Mouse (Mus musculus): ENCODE results near the gene Polr1e.
"Not testable (repeated sequence)": the region's sequence is repeated elsewhere in the genome, so short reads cannot be mapped to it uniquely, and the experiment has no call there.

Polr1e gene

DNA sequence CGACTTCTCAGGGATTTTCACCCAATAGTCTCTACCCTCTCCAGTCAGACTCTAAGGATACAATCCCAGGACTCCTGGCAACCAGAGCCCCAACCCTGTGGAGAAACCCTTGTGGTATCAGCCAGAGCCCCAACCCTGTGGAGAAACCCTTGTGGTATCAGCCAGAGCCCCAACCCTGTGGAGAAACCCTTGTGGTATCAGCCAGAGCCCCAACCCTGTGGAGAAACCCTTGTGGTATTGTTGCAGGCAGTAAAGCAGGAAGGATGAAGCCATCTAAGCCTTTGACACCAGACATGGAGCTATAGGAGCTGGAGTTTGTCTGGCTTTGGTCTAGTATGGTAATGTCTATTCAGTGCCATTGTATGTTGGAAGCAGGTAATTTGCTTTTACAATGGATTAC, 45.5 kb downstream of the Polr1e start:
- DNase-seq = not testable (repeated sequence)

DNA sequence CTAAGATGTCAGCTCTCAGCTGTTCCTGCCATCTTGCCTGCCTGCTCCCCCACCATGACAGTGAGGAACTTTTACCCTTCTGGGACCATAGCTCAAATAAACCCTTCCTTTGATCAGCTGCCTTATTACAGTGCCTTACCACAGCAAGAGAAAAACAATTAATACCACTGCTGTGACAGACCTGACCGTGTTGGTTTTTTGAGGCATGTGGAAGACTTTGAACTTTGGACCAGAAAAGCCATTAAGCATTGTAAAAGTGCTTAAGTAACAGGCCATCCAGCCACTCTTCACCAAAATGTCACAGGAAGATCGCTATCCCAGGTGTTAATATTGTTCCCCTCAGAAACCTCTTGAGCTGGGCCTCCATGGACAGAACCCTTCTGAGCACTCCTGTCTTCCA, 46.2 kb downstream of the Polr1e start:
- peak; percentile 77 for DNase-seq

GRCm38 (mm10) chr4:45066036-45066730, 47.8 kb downstream of the Polr1e start:
- DNase-seq = no peak

DNA sequence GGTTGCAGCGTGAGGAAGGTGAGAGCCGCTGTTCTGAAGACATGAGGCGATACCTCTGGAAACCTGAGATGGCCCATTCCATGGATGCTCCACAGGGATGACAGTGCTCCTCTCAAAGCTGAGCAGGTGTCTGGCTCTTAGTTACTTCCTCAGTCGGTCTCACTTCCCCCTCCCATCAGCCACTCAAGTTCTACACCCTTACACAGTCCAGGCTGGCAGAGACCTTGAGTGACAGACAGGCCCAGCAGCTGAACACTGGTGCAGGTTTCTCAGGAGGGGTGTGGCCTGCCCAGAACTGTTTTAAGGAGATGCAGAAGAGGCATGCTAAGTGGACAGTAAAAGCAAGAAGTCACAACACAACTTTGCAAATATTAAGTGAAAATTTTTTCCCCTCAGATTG, 49.4 kb downstream of the Polr1e start:
- DNase-seq = no peak

- DNase-seq = peak; percentile 56
These were observed 54.0 kb downstream of the Polr1e start for GRCm38 (mm10) chr4:45072261-45072973.

GRCm38 (mm10) chr4:45073544-45073943, 55.2 kb downstream of the Polr1e start:
- DNase-seq = no peak

DNA sequence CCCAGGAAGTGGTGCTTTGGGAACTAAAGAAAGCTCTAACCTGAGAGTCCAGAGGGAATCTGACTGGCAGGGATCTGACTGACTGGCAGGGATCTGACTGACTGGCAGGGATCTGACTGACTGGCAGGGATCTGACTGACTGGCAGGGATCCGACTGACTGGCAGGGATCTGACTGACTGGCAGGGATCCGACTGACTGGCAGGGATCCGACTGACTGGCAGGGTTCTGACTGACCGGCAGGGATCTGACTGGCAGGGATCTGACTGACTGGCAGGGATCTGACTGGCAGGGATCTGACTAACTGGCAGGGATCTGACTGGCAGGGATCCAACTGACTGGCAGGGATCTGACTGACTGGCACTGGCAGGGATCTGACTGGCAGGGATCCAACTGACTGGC, 62.7 kb downstream of the Polr1e start:
- DNase-seq = not testable (repeated sequence)

- no peak for DNase-seq
These were observed 64.6 kb downstream of the Polr1e start for GRCm38 (mm10) chr4:45082951-45083350.

- no peak for DNase-seq
These were observed 65.1 kb downstream of the Polr1e start for GRCm38 (mm10) chr4:45083487-45083886.

DNA sequence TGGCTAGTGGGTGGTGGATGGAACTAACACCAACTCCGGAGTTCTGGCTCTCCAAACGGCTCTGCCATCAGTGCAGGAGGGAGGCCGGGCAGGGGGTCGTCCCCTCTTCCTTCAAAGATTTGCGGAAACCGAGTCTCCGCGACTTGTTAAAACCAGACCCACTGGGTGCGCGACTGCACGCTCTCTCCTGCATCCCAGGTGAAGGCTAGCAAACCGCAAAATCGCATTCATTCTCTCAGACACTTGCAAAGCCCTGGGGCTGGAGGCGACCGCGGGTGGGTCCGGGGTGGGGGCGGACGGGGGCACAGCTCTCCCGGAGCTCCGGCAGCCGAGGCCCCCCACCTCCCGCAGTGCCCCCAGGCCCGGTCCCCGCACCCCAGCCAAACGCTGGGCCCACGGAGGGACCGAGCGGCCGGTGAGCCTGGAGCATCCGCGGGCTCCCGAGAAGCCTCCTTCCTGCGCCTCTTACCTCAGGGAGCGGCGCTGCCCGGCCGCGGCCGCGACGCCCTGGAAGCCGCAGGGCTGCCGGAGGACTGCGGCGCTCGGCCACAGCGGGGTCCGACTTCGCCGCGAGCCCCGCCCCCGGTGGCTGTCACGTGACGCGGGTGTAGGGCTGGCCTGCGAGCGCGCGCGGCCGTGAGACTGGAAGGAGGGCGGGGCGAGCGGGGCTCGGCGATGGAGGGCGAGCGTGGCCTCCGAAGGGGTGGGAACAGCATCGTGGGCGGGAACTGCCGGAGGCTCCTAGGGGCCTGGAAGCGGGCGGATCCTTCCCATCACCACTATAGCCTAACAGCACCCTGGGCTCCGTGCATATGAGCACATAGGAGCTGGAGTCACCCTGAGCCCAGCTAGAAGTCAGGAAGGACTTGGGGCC, 65.9 kb downstream of the Polr1e start, which contains the start of gene Fbxo10:
TSS of gene Fbxo10 (minus strand) at position 584 of the 874 bp plus-strand sequence.
- peak; percentile 91 for DNase-seq

GRCm38 (mm10) chr4:45084895-45085290, 66.5 kb downstream of the Polr1e start:
- DNase-seq = no peak
